Mouse (Mus musculus): ENCODE measurements around the gene Neu1. TPM values are rescaled to one million over a fixed set of nuclear protein-coding genes. Genes with fewer than 3 reads are reported as not detected.

The Neu1 gene
- polyA plus RNA-seq, 1 experiment from 2014 or later = 19.6 TPM

DNA sequence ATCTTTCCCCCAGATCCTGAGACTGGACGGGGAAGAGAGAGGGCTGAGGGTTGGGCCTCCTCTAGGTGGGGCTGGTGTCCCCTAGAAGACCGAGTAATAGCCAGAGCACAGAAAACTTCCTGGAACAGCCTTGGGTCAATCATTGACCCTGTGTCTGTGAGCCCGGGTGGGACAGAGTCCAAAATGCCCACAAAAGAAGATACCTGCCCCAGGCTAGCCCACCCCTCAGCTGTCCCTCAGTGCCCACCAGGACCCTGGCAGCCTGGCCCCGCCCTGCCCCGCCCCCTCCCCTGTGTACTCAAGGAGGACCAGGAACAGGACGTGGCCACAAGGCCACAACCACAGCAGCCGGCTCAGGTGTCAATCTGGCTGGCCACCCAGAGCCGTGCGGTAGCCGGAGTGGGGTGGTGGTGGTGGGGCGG lies 15.6 kb upstream of the Neu1 start:
- H3K4me1 ChIP-seq (ENCODE audit: control insufficient read depth, insufficient read depth, low read length) = 0 out of 2 replicates have a peak, but pooled peaks cover 9% of the 10 kb centered on the region
- H3K27ac ChIP-seq (ENCODE audit: low read depth, low read length) = no peak overlapping the region; the same call in 1 of the 2 replicates
- no peaks in the 10 kb centered on the region for H3K27me3 ChIP-seq (ENCODE audit: control insufficient read depth, insufficient read depth, low read length)
- peak overlapping the region; percentile 26 for H3K4me2 ChIP-seq (replicated peaks; ENCODE audit: low read depth, low read length)
- peak overlapping the region; percentile 23; the same call in 1 of the 2 replicates for H3K9ac ChIP-seq (ENCODE audit: low read depth, low read length)
- 8% methylated on average over 11 of the region's 11 CpGs for WGBS
- peak; percentile 69 for ATAC-seq (ENCODE audit: low FRiP score, low TSS enrichment)
- peaks cover 37% of the 10 kb centered on the region for H3K36me3 ChIP-seq (ENCODE audit: control insufficient read depth, insufficient read depth, low read length)
- H3K4me3 ChIP-seq (ENCODE audit: low read length) = no peak overlapping the region
- no peaks in the 10 kb centered on the region for H3K9me3 ChIP-seq (ENCODE audit: control insufficient read depth, low read length)

DNA sequence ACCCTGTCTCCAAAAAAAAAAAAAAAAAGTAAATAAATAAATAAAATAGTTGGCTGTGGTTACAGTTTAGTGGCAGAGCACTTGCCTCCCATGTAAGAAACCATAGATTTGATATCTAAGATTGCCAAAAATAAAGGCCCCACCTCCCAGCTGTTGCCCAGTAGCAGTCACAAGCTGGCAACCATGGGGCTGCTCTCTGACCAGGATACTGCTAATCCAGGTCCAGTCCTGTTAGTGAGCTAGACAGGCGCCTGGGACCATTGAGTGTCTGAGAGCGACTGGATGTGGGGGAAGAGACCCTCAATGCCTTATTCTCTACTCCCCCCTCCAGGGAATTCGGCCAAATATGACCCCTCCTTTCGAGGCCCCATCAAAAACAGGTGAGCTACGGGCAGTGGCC lies 14.7 kb upstream of the Neu1 start:
- no peak overlapping the region for H3K4me2 ChIP-seq (replicated peaks; ENCODE audit: low read depth, low read length)
- no peak for ATAC-seq (ENCODE audit: low FRiP score, low TSS enrichment)
- H3K9me3 ChIP-seq (ENCODE audit: control insufficient read depth, low read length) = no peaks in the 10 kb centered on the region
- H3K4me3 ChIP-seq (ENCODE audit: low read length) = no peak overlapping the region
- no peak overlapping the region for H3K27ac ChIP-seq (ENCODE audit: low read depth, low read length)
- no peak overlapping the region for H3K9ac ChIP-seq (ENCODE audit: low read depth, low read length)
- H3K27me3 ChIP-seq (ENCODE audit: control insufficient read depth, insufficient read depth, low read length) = no peaks in the 10 kb centered on the region
- 0 out of 2 replicates have a peak, but pooled peaks cover 9% of the 10 kb centered on the region for H3K4me1 ChIP-seq (ENCODE audit: control insufficient read depth, insufficient read depth, low read length)
- WGBS = 88% methylated on average over 5 of the region's 5 CpGs
- H3K36me3 ChIP-seq (ENCODE audit: control insufficient read depth, insufficient read depth, low read length) = peaks cover 28% of the 10 kb centered on the region

DNA sequence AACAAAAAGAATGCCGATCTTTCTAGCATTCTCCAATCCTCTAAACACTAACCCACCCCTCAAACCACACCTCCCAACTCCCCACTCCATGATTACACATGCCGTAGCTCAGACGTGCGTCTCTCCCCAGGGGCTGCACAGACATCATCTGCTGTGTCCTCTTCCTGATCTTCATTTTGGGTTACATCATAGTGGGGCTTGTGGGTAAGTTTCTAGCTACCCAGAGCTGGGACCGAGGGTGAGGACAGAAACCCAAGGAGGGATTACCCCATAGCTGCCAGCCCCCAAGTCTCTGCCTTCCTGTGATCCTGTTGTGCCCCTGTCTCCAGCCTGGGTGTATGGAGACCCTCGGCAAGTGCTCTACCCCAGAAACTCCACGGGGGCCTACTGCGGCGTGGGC lies 13.9 kb upstream of the Neu1 start:
- Histone ChIP-seq H3K36me3 (ENCODE audit: control insufficient read depth, insufficient read depth, low read length) (peaks cover 19% of the 10 kb centered on the region), H3K9ac (ENCODE audit: low read depth, low read length) (no peak overlapping the region), H3K27me3 (ENCODE audit: control insufficient read depth, insufficient read depth, low read length) (no peaks in the 10 kb centered on the region), H3K9me3 (ENCODE audit: control insufficient read depth, low read length) (no peaks in the 10 kb centered on the region), H3K27ac (ENCODE audit: low read depth, low read length) (no peak overlapping the region), H3K4me3 (ENCODE audit: low read length) (no peak overlapping the region), H3K4me1 (ENCODE audit: control insufficient read depth, insufficient read depth, low read length) (0 out of 2 replicates have a peak, but pooled peaks cover 9% of the 10 kb centered on the region), H3K4me2 (replicated peaks; ENCODE audit: low read depth, low read length) (no peak overlapping the region)
- no peak for ATAC-seq (ENCODE audit: low FRiP score, low TSS enrichment)
- WGBS = 79% methylated on average over 9 of the region's 9 CpGs

DNA sequence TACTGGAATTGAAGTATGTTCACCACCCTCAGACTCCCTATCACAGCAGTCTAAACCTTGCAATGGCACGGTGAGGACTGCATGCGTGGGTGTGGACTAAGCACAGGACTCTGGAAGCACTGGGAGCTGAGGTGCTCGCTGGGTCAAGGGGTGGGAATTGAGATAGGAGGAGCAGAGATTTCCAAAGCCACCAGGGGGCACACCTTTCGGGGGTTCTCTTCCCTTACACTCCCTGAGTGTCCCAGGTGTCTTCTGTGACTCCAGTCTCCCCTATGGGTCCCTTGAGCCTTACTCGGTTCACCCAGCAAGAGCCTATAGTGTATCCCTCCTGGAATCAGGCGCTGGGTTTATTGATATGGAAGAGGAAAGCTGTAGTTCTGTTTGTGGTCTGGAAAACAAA lies 8.1 kb upstream of the Neu1 start:
- Histone ChIP-seq H3K27ac (ENCODE audit: low read depth, low read length) (no peak overlapping the region), H3K36me3 (ENCODE audit: control insufficient read depth, insufficient read depth, low read length) (no peaks in the 10 kb centered on the region), H3K9me3 (ENCODE audit: control insufficient read depth, low read length) (no peaks in the 10 kb centered on the region), H3K9ac (ENCODE audit: low read depth, low read length) (no peak overlapping the region), H3K4me1 (ENCODE audit: control insufficient read depth, insufficient read depth, low read length) (no peaks in the 10 kb centered on the region; the same call in 1 of the 2 replicates), H3K4me2 (replicated peaks; ENCODE audit: low read depth, low read length) (no peak overlapping the region), H3K27me3 (ENCODE audit: control insufficient read depth, insufficient read depth, low read length) (no peaks in the 10 kb centered on the region), H3K4me3 (ENCODE audit: low read length) (no peak overlapping the region)
- ATAC-seq (ENCODE audit: low FRiP score, low TSS enrichment) = peak; percentile 63; the same call in 1 of the 2 replicates
- 35% methylated on average over 6 of the region's 6 CpGs for WGBS

DNA sequence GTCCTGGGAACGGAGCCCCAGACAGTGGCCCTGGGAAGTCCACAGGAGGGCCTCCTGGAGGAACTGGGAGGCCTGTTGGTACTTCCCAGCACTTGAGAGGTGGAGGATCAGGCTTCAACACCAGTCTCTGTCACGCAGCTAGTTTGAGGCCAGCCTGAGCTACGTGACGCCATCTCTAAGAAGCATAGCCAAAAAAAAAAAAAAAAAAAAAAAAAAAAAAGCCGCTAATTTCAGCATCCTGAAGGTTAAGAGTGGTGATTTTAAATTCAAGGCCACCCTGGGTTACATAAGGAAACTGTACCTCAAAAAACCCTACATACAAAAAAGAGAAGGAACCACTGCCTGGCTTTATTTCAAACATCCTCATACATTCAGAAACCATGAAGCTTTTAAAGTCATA lies 6.8 kb upstream of the Neu1 start:
- 60% methylated on average over 5 of the region's 5 CpGs for WGBS
- Histone ChIP-seq H3K36me3 (ENCODE audit: control insufficient read depth, insufficient read depth, low read length) (no peaks in the 10 kb centered on the region), H3K9me3 (ENCODE audit: control insufficient read depth, low read length) (no peaks in the 10 kb centered on the region), H3K4me3 (ENCODE audit: low read length) (no peak overlapping the region), H3K27ac (ENCODE audit: low read depth, low read length) (no peak overlapping the region), H3K9ac (ENCODE audit: low read depth, low read length) (no peak overlapping the region), H3K4me1 (ENCODE audit: control insufficient read depth, insufficient read depth, low read length) (no peaks in the 10 kb centered on the region; the same call in 1 of the 2 replicates), H3K27me3 (ENCODE audit: control insufficient read depth, insufficient read depth, low read length) (no peaks in the 10 kb centered on the region), H3K4me2 (replicated peaks; ENCODE audit: low read depth, low read length) (no peak overlapping the region)
- ATAC-seq (ENCODE audit: low FRiP score, low TSS enrichment) = no peak

DNA sequence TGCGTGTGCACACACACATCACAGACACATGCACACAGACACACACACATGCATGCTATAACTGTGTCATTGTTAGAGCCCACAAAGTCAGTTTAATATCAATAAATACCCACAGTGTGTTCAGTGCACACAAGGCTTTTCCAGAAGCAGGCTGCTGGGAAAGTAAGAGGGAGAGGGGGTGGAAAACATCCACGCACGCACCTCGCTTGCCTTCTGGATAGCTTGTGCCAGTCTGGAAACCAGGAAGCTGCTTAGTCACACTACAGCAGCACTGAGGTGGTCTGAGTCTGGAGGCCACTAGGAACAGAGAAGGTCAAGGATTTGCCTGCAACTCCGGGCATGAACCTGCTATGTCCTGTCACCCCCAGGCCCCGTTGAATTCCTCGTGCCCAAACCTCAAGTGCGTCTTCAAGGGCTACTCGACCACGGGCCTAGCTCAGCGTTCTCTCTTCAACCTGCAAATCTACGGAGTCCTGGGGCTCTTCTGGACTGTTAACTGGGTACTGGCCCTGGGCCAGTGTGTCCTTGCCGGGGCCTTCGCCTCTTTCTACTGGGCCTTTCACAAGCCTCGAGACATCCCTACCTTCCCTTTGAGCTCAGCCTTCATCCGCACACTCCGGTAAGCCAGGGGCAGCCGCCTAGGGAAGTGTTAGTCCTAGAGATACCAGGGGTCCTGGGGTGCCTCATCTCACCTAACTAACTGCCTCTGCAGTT lies 3.6 kb upstream of the Neu1 start:
- 85% methylated on average over 18 of the region's 18 CpGs for WGBS
- Histone ChIP-seq H3K9ac (ENCODE audit: low read depth, low read length) (no peak overlapping the region), H3K4me2 (replicated peaks; ENCODE audit: low read depth, low read length) (no peak overlapping the region)

DNA sequence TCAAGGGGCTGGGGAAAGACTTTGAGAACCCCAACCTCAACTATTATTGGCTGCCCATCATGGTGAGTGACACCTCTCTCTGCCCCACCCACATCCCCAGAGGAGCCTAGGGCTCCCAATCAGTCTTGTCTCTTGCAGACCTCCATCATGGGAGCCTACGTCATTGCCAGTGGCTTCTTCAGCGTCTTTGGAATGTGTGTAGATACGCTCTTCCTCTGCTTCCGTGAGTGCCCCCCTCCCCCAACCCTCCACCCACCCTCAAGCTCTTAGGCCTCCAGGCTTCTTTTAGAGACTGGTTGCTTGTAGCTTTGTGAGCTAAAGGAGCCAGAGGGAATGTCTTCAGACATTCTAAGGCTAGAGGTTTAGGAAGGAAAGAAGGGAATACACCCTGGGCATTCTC lies 2.2 kb upstream of the Neu1 start:
- no peak for ATAC-seq (ENCODE audit: low FRiP score, low TSS enrichment)
- H3K4me3 ChIP-seq (ENCODE audit: low read length) = no peak overlapping the region
- no peak overlapping the region for H3K27ac ChIP-seq (ENCODE audit: low read depth, low read length)
- no peaks in the 10 kb centered on the region for H3K27me3 ChIP-seq (ENCODE audit: control insufficient read depth, insufficient read depth, low read length)
- no peak overlapping the region for H3K4me2 ChIP-seq (replicated peaks; ENCODE audit: low read depth, low read length)
- 70% methylated on average over 4 of the region's 4 CpGs for WGBS
- H3K9ac ChIP-seq (ENCODE audit: low read depth, low read length) = no peak overlapping the region
- H3K36me3 ChIP-seq (ENCODE audit: control insufficient read depth, insufficient read depth, low read length) = no peaks in the 10 kb centered on the region
- no peaks in the 10 kb centered on the region for H3K9me3 ChIP-seq (ENCODE audit: control insufficient read depth, low read length)
- peaks cover 9% of the 10 kb centered on the region; the same call in 1 of the 2 replicates for H3K4me1 ChIP-seq (ENCODE audit: control insufficient read depth, insufficient read depth, low read length)

More for the DNA sequence above, 3.6 kb upstream of the Neu1 start:
- no peak for ATAC-seq (ENCODE audit: low FRiP score, low TSS enrichment)
- H3K9me3 ChIP-seq (ENCODE audit: control insufficient read depth, low read length) = no peaks in the 10 kb centered on the region
- no peaks in the 10 kb centered on the region for H3K36me3 ChIP-seq (ENCODE audit: control insufficient read depth, insufficient read depth, low read length)
- H3K27ac ChIP-seq (ENCODE audit: low read depth, low read length) = no peak overlapping the region
- peaks cover 8% of the 10 kb centered on the region; the same call in 1 of the 2 replicates for H3K4me1 ChIP-seq (ENCODE audit: control insufficient read depth, insufficient read depth, low read length)
- H3K27me3 ChIP-seq (ENCODE audit: control insufficient read depth, insufficient read depth, low read length) = no peaks in the 10 kb centered on the region
- no peak overlapping the region for H3K4me3 ChIP-seq (ENCODE audit: low read length)

DNA sequence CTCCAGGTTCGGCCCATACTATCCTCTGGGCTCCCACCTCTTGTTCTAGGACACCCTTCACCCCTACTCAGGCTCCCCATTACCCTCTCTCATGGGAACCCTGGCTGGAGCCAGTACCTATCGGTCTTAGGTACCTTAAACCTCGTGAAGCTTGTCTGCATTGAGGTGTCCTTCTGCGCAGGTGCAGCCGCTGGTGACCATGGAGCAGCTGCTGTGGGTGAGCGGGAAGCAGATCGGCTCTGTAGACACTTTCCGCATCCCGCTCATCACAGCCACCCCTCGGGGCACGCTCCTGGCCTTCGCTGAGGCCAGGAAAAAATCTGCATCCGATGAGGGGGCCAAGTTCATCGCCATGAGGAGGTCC lies 664 bp downstream of the Neu1 start:
- H3K27ac ChIP-seq (ENCODE audit: low read depth, low read length) = no peak overlapping the region
- H3K27me3 ChIP-seq (ENCODE audit: control insufficient read depth, insufficient read depth, low read length) = no peaks in the 10 kb centered on the region
- H3K9ac ChIP-seq (ENCODE audit: low read depth, low read length) = peak overlapping the region; percentile 68
- 17% methylated on average over 14 of the region's 14 CpGs for WGBS
- peak overlapping the region; percentile 97 for H3K4me2 ChIP-seq (replicated peaks; ENCODE audit: low read depth, low read length)
- peaks cover 9% of the 10 kb centered on the region; the same call in 1 of the 2 replicates for H3K36me3 ChIP-seq (ENCODE audit: control insufficient read depth, insufficient read depth, low read length)
- peaks cover 9% of the 10 kb centered on the region; the same call in 1 of the 2 replicates for H3K4me1 ChIP-seq (ENCODE audit: control insufficient read depth, insufficient read depth, low read length)
- no peak; the same call in 1 of the 2 replicates for ATAC-seq (ENCODE audit: low FRiP score, low TSS enrichment)
- H3K4me3 ChIP-seq (ENCODE audit: low read length) = peak overlapping the region; percentile 58
- H3K9me3 ChIP-seq (ENCODE audit: control insufficient read depth, low read length) = no peaks in the 10 kb centered on the region

DNA sequence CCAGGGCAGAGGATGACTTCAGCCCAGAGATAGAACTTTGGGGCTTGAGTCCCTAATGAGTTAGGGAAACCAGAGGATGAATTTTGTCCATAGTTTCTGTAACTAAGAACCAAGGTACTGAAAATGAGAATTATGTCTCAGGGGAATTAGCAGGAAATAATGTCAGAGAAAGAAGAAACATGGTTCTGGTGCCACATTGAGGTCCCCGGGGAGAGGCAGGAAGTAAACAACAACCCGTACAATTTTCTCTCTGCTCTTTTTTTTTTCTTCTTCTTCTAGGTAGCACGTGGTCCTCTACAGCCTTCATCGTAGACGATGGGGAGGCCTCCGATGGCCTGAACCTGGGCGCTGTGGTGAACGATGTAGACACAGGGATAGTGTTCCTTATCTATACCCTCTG lies 1.2 kb downstream of the Neu1 start:
- Histone ChIP-seq H3K27me3 (ENCODE audit: control insufficient read depth, insufficient read depth, low read length) (no peaks in the 10 kb centered on the region), H3K4me1 (ENCODE audit: control insufficient read depth, insufficient read depth, low read length) (peaks cover 9% of the 10 kb centered on the region; the same call in 1 of the 2 replicates), H3K27ac (ENCODE audit: low read depth, low read length) (no peak overlapping the region), H3K4me3 (ENCODE audit: low read length) (peak overlapping the region; percentile 58), H3K9me3 (ENCODE audit: control insufficient read depth, low read length) (no peaks in the 10 kb centered on the region), H3K4me2 (replicated peaks; ENCODE audit: low read depth, low read length) (peak overlapping the region; percentile 97), H3K9ac (ENCODE audit: low read depth, low read length) (peak overlapping the region; percentile 68), H3K36me3 (ENCODE audit: control insufficient read depth, insufficient read depth, low read length) (peaks cover 9% of the 10 kb centered on the region; the same call in 1 of the 2 replicates)
- WGBS = 79% methylated on average over 8 of the region's 8 CpGs
- no peak for ATAC-seq (ENCODE audit: low FRiP score, low TSS enrichment)
